8 mouse cellular contexts compared by ENCODE assay signal in genomic region chr8:13288646-13289045, GRCm38 (mm10). TPM values are rescaled to one million over a fixed set of nuclear protein-coding genes. Genes with fewer than 3 reads are reported as not detected.
DNase-seq lines count a peak whose midpoint lies in the region; TF ChIP-seq lines count a peak whose summit lies in the region.

No protein-coding gene starts in this region.

- TF ChIP-seq CTCF in layer of hippocampus, adult 2 months (conservative IDR thresholded peaks at IDR 0.05) = no peak
- no peak for TF ChIP-seq CTCF in bone marrow macrophage, adult 2 months (IDR thresholded peaks at IDR 0.05; ENCODE audit: low read depth, low read length)

- peak overlapping the region; percentile 90 for H3K4me3 ChIP-seq in layer of hippocampus, adult 2 months
- H3K4me3 ChIP-seq in bone marrow macrophage, adult 2 months (ENCODE audit: insufficient read depth, low read length) = peak overlapping the region; percentile 86
- peak overlapping the region; percentile 90 for H3K4me3 ChIP-seq in myocyte

- DNase-seq in layer of hippocampus, adult 2 months (ENCODE audit: low spot score in 2 of 2) = no peak
- no peak for DNase-seq in layer of hippocampus, postnatal 25 days (ENCODE audit: extremely low spot score in 1 of 2, low spot score in 1 of 2)
- peak; percentile 30 for DNase-seq in induced T-regulatory cell, adult 2 months (ENCODE audit: low read depth)
- DNase-seq in urinary bladder, postnatal 14 days (ENCODE audit: low spot score) = no peak
- no peak for DNase-seq in frontal cortex, postnatal 25 days (ENCODE audit: low spot score in 2 of 2)
- DNase-seq in adrenal gland, postnatal 14 days = no peak

- peak overlapping the region; percentile 98 for H3K4me2 ChIP-seq in myocyte (ENCODE audit: low read depth)

- H3ac ChIP-seq in myocyte (ENCODE audit: control insufficient read depth, insufficient read length) = peak overlapping the region; percentile 58

- H3K27me3 ChIP-seq in myocyte (ENCODE audit: control insufficient read depth, insufficient read depth, insufficient read length) = no peaks in the 10 kb centered on the region

- H3K36me3 ChIP-seq in myocyte (ENCODE audit: control insufficient read depth, insufficient read depth) = peaks cover 3% of the 10 kb centered on the region

- TF ChIP-seq POLR2A in bone marrow macrophage, adult 2 months (IDR thresholded peaks at IDR 0.05; ENCODE audit: borderline replicate concordance, low read depth, low read length) = no peak
- TF ChIP-seq POLR2A in myocyte (IDR thresholded peaks at IDR 0.05; ENCODE audit: insufficient read length, low read depth) = no peak

- H3K79me2 ChIP-seq in myocyte (ENCODE audit: control insufficient read depth, insufficient read depth) = peaks cover 19% of the 10 kb centered on the region

- H3K4me1 ChIP-seq in bone marrow macrophage, adult 2 months (ENCODE audit: control insufficient read depth, insufficient read depth, low read length) = peaks cover 20% of the 10 kb centered on the region

- H3K27ac ChIP-seq in layer of hippocampus, adult 2 months = peak overlapping the region; percentile 100
- no peak overlapping the region for H3K27ac ChIP-seq in bone marrow macrophage, adult 2 months (ENCODE audit: insufficient read depth, low read depth, low read length)

TF ChIP-seq in myocyte, 11 proteins besides CTCF, POLR2A, EP300 and RAD21:
- TF ChIP-seq TCF3 (IDR thresholded peaks at IDR 0.05; ENCODE audit: insufficient read length, low read depth) = no peak
- no peak for TF ChIP-seq SRF (IDR thresholded peaks at IDR 0.05; ENCODE audit: control insufficient read depth, insufficient read length, low read depth)
- TF ChIP-seq USF1 (IDR thresholded peaks at IDR 0.05; ENCODE audit: low read depth) = no peak
- TF ChIP-seq E2F4 (IDR thresholded peaks at IDR 0.05; ENCODE audit: insufficient read depth) = no peak
- no peak for TF ChIP-seq POLR2AphosphoS2 (IDR thresholded peaks at IDR 0.05; ENCODE audit: insufficient read length, low read depth)
- no peak for TF ChIP-seq MYOG (IDR thresholded peaks at IDR 0.05; ENCODE audit: control insufficient read depth in 1 of 3, insufficient read depth in 1 of 3, insufficient read length in 2 of 3, low read depth in 2 of 3)
- TF ChIP-seq REST (IDR thresholded peaks at IDR 0.05; ENCODE audit: insufficient read depth, insufficient read length) = no peak
- TF ChIP-seq MYOD1 (IDR thresholded peaks at IDR 0.05; ENCODE audit: control insufficient read depth in 1 of 3, insufficient read length in 2 of 3, low read depth in 2 of 3) = no peak
- no peak for TF ChIP-seq MAX (IDR thresholded peaks at IDR 0.05; ENCODE audit: low read depth)
- TF ChIP-seq TCF12 (IDR thresholded peaks at IDR 0.05; ENCODE audit: insufficient read depth, poor library complexity, severe bottlenecking) = no peak
- no peak for TF ChIP-seq CEBPB (IDR thresholded peaks at IDR 0.05; ENCODE audit: insufficient read depth, poor library complexity, severe bottlenecking)

RNA-seq across cellular contexts. Expression of gene Tmco3, which starts 0.7 kb away (rescaled TPM):
- 10 to 100 TPM; 42.8 to 42.9 TPM for total RNA-seq in layer of hippocampus, adult 2 months (2021)
- 10 to 100 TPM; 42.7 to 49.5 TPM for total RNA-seq in layer of hippocampus, postnatal 25 days (2021)
- 36.8 and 41.8 TPM in 2 replicates for polyA plus RNA-seq in bone marrow macrophage, adult 2 months (2012; ENCODE audit: insufficient read depth, insufficient read length, missing spikeins)
- 28.2 TPM for polyA plus RNA-seq in myocyte (2012; fragmentation: generic; extraction: Trizol)
- total RNA-seq in adrenal gland, postnatal 14 days (2021) = 21.5 and 23.7 TPM in 2 replicates

RNA-seq across cellular contexts. Expression of gene Dcun1d2, which starts 0.7 kb away (rescaled TPM):
- 10 to 100 TPM; 36.4 to 40.1 TPM for total RNA-seq in layer of hippocampus, adult 2 months (2021)
- total RNA-seq in layer of hippocampus, postnatal 25 days (2021) = 10 to 100 TPM; 33.6 to 35.6 TPM
- 15.4 and 16.2 TPM in 2 replicates for polyA plus RNA-seq in bone marrow macrophage, adult 2 months (2012; ENCODE audit: insufficient read depth, insufficient read length, missing spikeins)
- polyA plus RNA-seq in myocyte (2012; fragmentation: generic; extraction: Trizol) = 15.3 TPM
- 23.1 and 24.8 TPM in 2 replicates for total RNA-seq in adrenal gland, postnatal 14 days (2021)

RNA-seq across cellular contexts. Expression of gene Adprhl1, which starts 34.7 kb away (rescaled TPM):
- total RNA-seq in layer of hippocampus, adult 2 months (2021) = 1 to 10 TPM in 1 of 2 experiments, under 1 TPM in 1; 0.67 to 1.1 TPM
- total RNA-seq in layer of hippocampus, postnatal 25 days (2021) = 1 to 10 TPM; 1.3 to 1.4 TPM
- not detected in 2 replicates for polyA plus RNA-seq in bone marrow macrophage, adult 2 months (2012; ENCODE audit: insufficient read depth, insufficient read length, missing spikeins)
- 17.8 TPM for polyA plus RNA-seq in myocyte (2012; fragmentation: generic; extraction: Trizol)
- total RNA-seq in adrenal gland, postnatal 14 days (2021) = 0.52 and 0.56 TPM in 2 replicates

RNA-seq across cellular contexts. Expression of gene Tfdp1, which starts 49.9 kb away (rescaled TPM):
- 10 to 100 TPM; 66.1 to 66.7 TPM for total RNA-seq in layer of hippocampus, adult 2 months (2021)
- total RNA-seq in layer of hippocampus, postnatal 25 days (2021) = 10 to 100 TPM; 67.2 to 68.9 TPM
- 50.0 and 52.0 TPM in 2 replicates for polyA plus RNA-seq in bone marrow macrophage, adult 2 months (2012; ENCODE audit: insufficient read depth, insufficient read length, missing spikeins)
- 40.8 TPM for polyA plus RNA-seq in myocyte (2012; fragmentation: generic; extraction: Trizol)
- 72.4 and 74.4 TPM in 2 replicates for total RNA-seq in adrenal gland, postnatal 14 days (2021)
